Mouse (Mus musculus): ENCODE data around the gene P4hb.

DNA sequence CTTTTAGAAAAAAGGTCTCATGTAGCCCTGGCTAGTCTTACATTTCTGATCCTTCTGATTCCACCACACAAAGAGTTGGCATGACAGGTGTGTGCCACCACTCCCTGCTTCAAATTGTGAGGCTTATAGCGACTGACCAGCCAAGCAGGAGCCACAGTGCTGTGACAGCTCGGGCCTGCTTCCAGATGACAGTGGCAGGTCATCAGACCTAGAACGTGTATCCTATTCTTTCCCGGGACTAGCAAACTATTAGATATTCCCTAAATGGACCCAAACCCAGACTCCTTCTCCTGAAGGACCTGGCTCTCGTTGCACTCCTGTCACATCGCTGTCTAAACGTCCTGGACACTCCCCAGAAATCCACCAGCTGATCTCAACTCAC is 24.3 kb downstream of the P4hb start:
- TF ChIP-seq ZC3H11A (IDR thresholded peaks at IDR 0.05; ENCODE audit: borderline replicate concordance, low read depth, low read length) = no peak
- no peak for TF ChIP-seq MAFK (IDR thresholded peaks at IDR 0.05; ENCODE audit: insufficient read depth, low read depth, low read length)
- TF ChIP-seq CHD2 (IDR thresholded peaks at IDR 0.05; ENCODE audit: low read depth, low read length) = no peak
- TF ChIP-seq HCFC1 (IDR thresholded peaks at IDR 0.05; ENCODE audit: borderline replicate concordance, insufficient read depth, low read length) = no peak
- no peak for TF ChIP-seq ZNF384 (IDR thresholded peaks at IDR 0.05; ENCODE audit: low read depth, low read length)
